Mouse (Mus musculus) cerebellum, adult 8-10 months (tissue): Measurements from ENCODE around the gene Patj.
A peak's percentile ranks its signal among the peaks of the same experiment; 100 is the strongest.
"Not testable (repeated sequence)": the region's sequence is repeated elsewhere in the genome, so short reads cannot be mapped to it uniquely, and the experiment has no call there.

ENCODE experiments used
- DNase-seq: peaks from one replicate; pipeline ENCODE4 v3.0.0; 2022

Gene Patj

GRCm38 (mm10) chr4:98395690-98396437 is at the start of gene Patj:
Patj (plus strand) TSS chr4:98395785.
- peak; percentile 68 for DNase-seq

- DNase-seq = no peak
Observed at GRCm38 (mm10) chr4:98348580-98348979, 47.0 kb upstream of the Patj start.

- no peak for DNase-seq
Observed at GRCm38 (mm10) chr4:98358034-98358809, 37.4 kb upstream of the Patj start.

GRCm38 (mm10) chr4:98375401-98375800 is 20.2 kb upstream of the Patj start:
- DNase-seq = no peak

- DNase-seq = no peak
Observed at GRCm38 (mm10) chr4:98376943-98377342, 18.6 kb upstream of the Patj start.

- peak; percentile 73 for DNase-seq
Observed at GRCm38 (mm10) chr4:98382716-98383424, 12.7 kb upstream of the Patj start, which contains the start of gene Tm2d1. Tm2d1 (minus strand) TSS chr4:98383306.

GRCm38 (mm10) chr4:98385036-98385435 is 10.5 kb upstream of the Patj start:
- no peak for DNase-seq

GRCm38 (mm10) chr4:98395346-98395689 is 267 bp upstream of the Patj start:
- DNase-seq = no peak

GRCm38 (mm10) chr4:98400926-98401583 is 5.5 kb downstream of the Patj start:
- DNase-seq = no peak

- DNase-seq = no peak
Observed at GRCm38 (mm10) chr4:98401584-98401962, 6.0 kb downstream of the Patj start.

GRCm38 (mm10) chr4:98403492-98403891 is 7.9 kb downstream of the Patj start:
- no peak for DNase-seq

- no peak for DNase-seq
Observed at GRCm38 (mm10) chr4:98404412-98404811, 8.8 kb downstream of the Patj start.

GRCm38 (mm10) chr4:98408455-98408854 is 12.9 kb downstream of the Patj start:
- no peak for DNase-seq

GRCm38 (mm10) chr4:98415150-98415549 is 19.6 kb downstream of the Patj start:
- DNase-seq = not testable (repeated sequence)

GRCm38 (mm10) chr4:98428371-98428770 is 32.8 kb downstream of the Patj start:
- DNase-seq = no peak

- DNase-seq = no peak
Observed at GRCm38 (mm10) chr4:98435641-98436457, 40.3 kb downstream of the Patj start.

GRCm38 (mm10) chr4:98436664-98437363 is 41.2 kb downstream of the Patj start:
- no peak for DNase-seq

GRCm38 (mm10) chr4:98439261-98440005 is 43.8 kb downstream of the Patj start:
- DNase-seq = no peak

- DNase-seq = no peak
Observed at GRCm38 (mm10) chr4:98441248-98441647, 45.7 kb downstream of the Patj start.

GRCm38 (mm10) chr4:98444437-98445139 is 49.0 kb downstream of the Patj start:
- peak; percentile 19 for DNase-seq
